Mouse (Mus musculus): ENCODE data around the gene Lingo2.

DNA sequence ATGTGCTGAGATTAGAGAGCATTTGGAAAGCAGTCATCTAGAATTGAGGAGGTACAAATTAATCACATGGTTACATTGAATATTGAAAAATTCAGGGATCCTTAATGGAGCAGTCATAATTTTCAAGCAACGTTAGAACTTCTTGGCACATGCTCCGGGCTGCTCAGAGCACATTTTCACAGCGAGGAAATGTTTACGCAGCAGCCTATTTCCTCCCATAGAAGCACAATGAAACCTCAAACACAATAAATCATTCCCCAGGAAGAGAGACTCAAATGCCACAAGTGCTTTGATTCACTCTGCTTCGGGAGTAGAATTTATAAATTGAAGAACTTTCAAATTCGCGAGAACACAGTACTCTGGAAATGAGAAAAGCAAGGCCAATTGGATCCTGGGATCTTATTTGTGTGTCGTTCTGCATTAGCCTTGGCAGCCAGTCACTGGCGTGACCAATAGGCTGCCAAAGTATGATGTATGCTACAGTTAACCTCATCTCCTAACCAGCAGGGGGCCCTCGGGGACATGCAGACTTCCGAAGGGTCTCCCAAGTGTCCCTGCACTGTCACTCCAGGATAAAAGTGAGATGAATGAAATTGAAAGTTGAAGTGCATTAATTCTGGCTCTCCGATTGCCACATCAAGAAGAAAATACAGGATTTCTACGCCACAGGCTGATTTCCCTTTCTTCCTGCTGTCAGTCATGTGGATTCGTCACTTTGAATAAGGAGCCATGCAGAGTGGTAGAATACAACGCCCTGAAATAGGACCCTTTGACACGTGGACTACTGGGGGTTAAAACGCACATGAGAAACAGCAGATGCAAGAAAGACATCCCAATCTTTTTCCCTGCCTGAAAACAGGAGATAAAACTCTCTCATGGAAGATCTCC, 662.5 kb downstream of the Lingo2 start:
- TF ChIP-seq GATA1 (IDR thresholded peaks at IDR 0.05; ENCODE audit: low read length) (no peak), TAL1 (IDR thresholded peaks at IDR 0.05; ENCODE audit: low read length) (no peak)
